ENCODE assay signal across 8 mouse cellular contexts in genomic region chr10:122886055-122886915, GRCm38 (mm10).
A peak's percentile ranks its signal among the peaks of the same experiment; 100 is the strongest.
DNase-seq lines count a peak whose midpoint lies in the region; ATAC-seq and TF ChIP-seq lines count a peak whose summit lies in the region.

No protein-coding gene starts in this region.

- H3K9ac ChIP-seq in forebrain, embryonic 13.5 days, result peak overlapping the region; percentile 60
- H3K9ac ChIP-seq in limb, embryonic 14.5 days (ENCODE audit: low read depth, low read length, severe bottlenecking), result peak overlapping the region; percentile 50
- peak overlapping the region; percentile 46; the same call in 1 of the 2 replicates for H3K9ac ChIP-seq in neural tube, embryonic 12.5 days

- peak overlapping the region; percentile 55 for H3K4me2 ChIP-seq in forebrain, embryonic 13.5 days
- H3K4me2 ChIP-seq in limb, embryonic 14.5 days (replicated peaks; ENCODE audit: low read depth, low read length, severe bottlenecking), result peak overlapping the region; percentile 52
- peak overlapping the region; percentile 49 for H3K4me2 ChIP-seq in neural tube, embryonic 12.5 days (replicated peaks)

- DNase-seq in layer of hippocampus, adult 2 months (ENCODE audit: low spot score in 2 of 2), result peak; percentile 36 to 48
- DNase-seq in layer of hippocampus, postnatal 36 days, result no peak
- DNase-seq in cerebellum, adult 11 months, result peak; percentile 45
- DNase-seq in heart, postnatal 4 days, result peak; percentile 55
- peak; percentile 71 for DNase-seq in limb, embryonic 14.5 days (ENCODE audit: low spot score)
- no peak for DNase-seq in spleen, postnatal 36 days (ENCODE audit: low spot score in 2 of 2)

- no peak for TF ChIP-seq POLR2A in limb, embryonic 14.5 days (IDR thresholded peaks at IDR 0.05; ENCODE audit: borderline replicate concordance, extremely low read depth, insufficient read depth, insufficient read length)

- peaks cover 65% of the 10 kb centered on the region for H3K4me1 ChIP-seq in forebrain, embryonic 13.5 days
- peaks cover 72% of the 10 kb centered on the region for H3K4me1 ChIP-seq in limb, embryonic 14.5 days (ENCODE audit: control insufficient read depth, insufficient read depth, low read length)
- peaks cover 80% of the 10 kb centered on the region for H3K4me1 ChIP-seq in neural tube, embryonic 12.5 days

- no peaks in the 10 kb centered on the region for H3K36me3 ChIP-seq in forebrain, embryonic 13.5 days (ENCODE audit: poor library complexity, severe bottlenecking)
- no peaks in the 10 kb centered on the region for H3K36me3 ChIP-seq in limb, embryonic 14.5 days (ENCODE audit: control insufficient read depth, insufficient read depth, low read length)
- H3K36me3 ChIP-seq in neural tube, embryonic 12.5 days, result no peaks in the 10 kb centered on the region

- TF ChIP-seq CTCF in layer of hippocampus, adult 2 months (conservative IDR thresholded peaks at IDR 0.05), result no peak

- H3K27ac ChIP-seq in layer of hippocampus, adult 2 months, result peak overlapping the region; percentile 91
- peak overlapping the region; percentile 95 for H3K27ac ChIP-seq in forebrain, embryonic 13.5 days
- H3K27ac ChIP-seq in limb, embryonic 14.5 days (replicated peaks; ENCODE audit: low read depth, low read length), result peak overlapping the region; percentile 94
- H3K27ac ChIP-seq in neural tube, embryonic 12.5 days, result peak overlapping the region; percentile 86

- 2% methylated on average over 21 of the region's 26 CpGs for WGBS in forebrain, embryonic 13.5 days
- WGBS in limb, embryonic 14.5 days, result 3% methylated on average over 25 of the region's 26 CpGs
- WGBS in neural tube, embryonic 12.5 days, result under 1% methylated on average over 25 of the region's 26 CpGs

- H3K4me3 ChIP-seq in layer of hippocampus, adult 2 months, result peak overlapping the region; percentile 10; the same call in 1 of the 2 replicates
- peak overlapping the region; percentile 19; the same call in 1 of the 2 replicates for H3K4me3 ChIP-seq in forebrain, embryonic 13.5 days
- peak overlapping the region; percentile 22 for H3K4me3 ChIP-seq in limb, embryonic 14.5 days (replicated peaks; ENCODE audit: low read length)
- peak overlapping the region; percentile 3; the same call in 1 of the 2 replicates for H3K4me3 ChIP-seq in neural tube, embryonic 12.5 days

- ATAC-seq in forebrain, embryonic 13.5 days, result peak; percentile 44
- peak; percentile 48 for ATAC-seq in limb, embryonic 14.5 days (ENCODE audit: low FRiP score, low read depth)
- ATAC-seq in neural tube, embryonic 12.5 days (ENCODE audit: low FRiP score, low read depth), result peak; percentile 31

- no peaks in the 10 kb centered on the region for H3K27me3 ChIP-seq in forebrain, embryonic 13.5 days
- H3K27me3 ChIP-seq in limb, embryonic 14.5 days (ENCODE audit: control insufficient read depth, insufficient read depth, low read length), result no peaks in the 10 kb centered on the region
- H3K27me3 ChIP-seq in neural tube, embryonic 12.5 days (replicated peaks), result no peaks in the 10 kb centered on the region

- H3K9me3 ChIP-seq in forebrain, embryonic 13.5 days (replicated peaks), result no peaks in the 10 kb centered on the region
- no peaks in the 10 kb centered on the region for H3K9me3 ChIP-seq in limb, embryonic 14.5 days (ENCODE audit: control insufficient read depth, low read length)
- no peaks in the 10 kb centered on the region for H3K9me3 ChIP-seq in neural tube, embryonic 12.5 days

Comparison
In these comparisons a context has a peak if more than half of its experiments do, and no peak if none do; other contexts are left out.
1. DNase-seq: peak in layer of hippocampus, adult 2 months (2 of 2), cerebellum, adult 11 months (single experiment), heart, postnatal 4 days (single experiment) and limb, embryonic 14.5 days (single experiment); none in layer of hippocampus, postnatal 36 days (0 of 2) and spleen, postnatal 36 days (0 of 2).
2. Peak in every context shown above with its lines, with median percentiles within 50 percentile points of each other: H3K27ac ChIP-seq, H3K4me3 ChIP-seq, ATAC-seq, H3K4me2 ChIP-seq and H3K9ac ChIP-seq.